Mouse (Mus musculus) heart, adult 11 months (tissue): ENCODE data around the gene Hbq1b.
"Not testable (repeated sequence)": the region's sequence is repeated elsewhere in the genome, so short reads cannot be mapped to it uniquely, and the experiment has no call there.

Experiments used
- DNase-seq: peaks from one replicate; pipeline ENCODE4 v3.0.0; 2022

Hbq1b gene

GRCm38 (mm10) chr11:32268952-32269351 is 17.8 kb upstream of the Hbq1b start:
- peak; percentile 75 for DNase-seq

GRCm38 (mm10) chr11:32271178-32271577 is 15.6 kb upstream of the Hbq1b start:
- DNase-seq, result peak; percentile 72

GRCm38 (mm10) chr11:32276347-32276746 is 10.4 kb upstream of the Hbq1b start, which contains the start of gene Hba-x:
Gene Hba-x (plus strand): TSS chr11:32276400.
- peak; percentile 80 for DNase-seq

- peak; percentile 68 for DNase-seq
These were observed 8.9 kb upstream of the Hbq1b start for GRCm38 (mm10) chr11:32277736-32278457.

GRCm38 (mm10) chr11:32278458-32278957 is 8.3 kb upstream of the Hbq1b start:
- peak; percentile 79 for DNase-seq

GRCm38 (mm10) chr11:32280646-32281045 is 6.1 kb upstream of the Hbq1b start:
- peak; percentile 71 for DNase-seq

- peak; percentile 31 for DNase-seq
These were observed 5.2 kb upstream of the Hbq1b start for GRCm38 (mm10) chr11:32281416-32282144.

- peak; percentile 76 for DNase-seq
These were observed 3.5 kb upstream of the Hbq1b start, which contains the start of gene Hba-a1 for GRCm38 (mm10) chr11:32283091-32283777. Gene Hba-a1 (plus strand): TSS chr11:32283511.

GRCm38 (mm10) chr11:32284582-32284981 is 2.2 kb upstream of the Hbq1b start:
- peak; percentile 55 for DNase-seq

GRCm38 (mm10) chr11:32285031-32285775 is 1.6 kb upstream of the Hbq1b start:
- DNase-seq, result peak; percentile 50

GRCm38 (mm10) chr11:32285887-32286286 is 878 bp upstream of the Hbq1b start:
- peak; percentile 17 for DNase-seq

- DNase-seq, result peak; percentile 78
These were observed 694 bp downstream of the Hbq1b start for GRCm38 (mm10) chr11:32287493-32287825.

- DNase-seq, result peak; percentile 21
These were observed 6.1 kb downstream of the Hbq1b start for GRCm38 (mm10) chr11:32292819-32293218.

- DNase-seq, result not testable (repeated sequence)
These were observed 6.7 kb downstream of the Hbq1b start for GRCm38 (mm10) chr11:32293479-32293878.

- DNase-seq, result not testable (repeated sequence)
These were observed 9.4 kb downstream of the Hbq1b start, which contains the start of gene Hba-a2 for GRCm38 (mm10) chr11:32296203-32296602. Gene Hba-a2 (plus strand): TSS chr11:32296489.

- DNase-seq, result not testable (repeated sequence)
These were observed 10.7 kb downstream of the Hbq1b start for GRCm38 (mm10) chr11:32297417-32297816.

- no peak for DNase-seq
These were observed 11.2 kb downstream of the Hbq1b start for GRCm38 (mm10) chr11:32297866-32298531.

GRCm38 (mm10) chr11:32298532-32298918 is 11.8 kb downstream of the Hbq1b start:
- DNase-seq, result no peak

- peak; percentile 90 for DNase-seq
These were observed 13.1 kb downstream of the Hbq1b start, which contains the start of gene Hbq1a for GRCm38 (mm10) chr11:32299865-32300264. Gene Hbq1a (plus strand): TSS chr11:32300069.

GRCm38 (mm10) chr11:32300279-32301267 is 13.8 kb downstream of the Hbq1b start:
- DNase-seq, result no peak
